Mouse (Mus musculus): ENCODE results near the gene Cd79a.

GRCm38 (mm10) chr7:24930475-24930874 is 33.3 kb downstream of the Cd79a start:
- TF ChIP-seq CTCF (IDR thresholded peaks at IDR 0.05; ENCODE audit: low read depth) (no peak), EP300 (IDR thresholded peaks at IDR 0.05; ENCODE audit: low read depth) (no peak)
